Mouse (Mus musculus): ENCODE data around the gene Nynrin.

The Nynrin gene

GRCm38 (mm10) chr14:55880982-55881381 lies 27.2 kb downstream of the Nynrin start:
- DNase-seq = no peak

GRCm38 (mm10) chr14:55882171-55882641 lies 28.4 kb downstream of the Nynrin start:
- no peak for DNase-seq

- no peak for DNase-seq
Measured at GRCm38 (mm10) chr14:55883149-55883661, 29.4 kb downstream of the Nynrin start.

GRCm38 (mm10) chr14:55883663-55884062 lies 29.9 kb downstream of the Nynrin start:
- DNase-seq = no peak

- peak; percentile 89 for DNase-seq
Measured at GRCm38 (mm10) chr14:55884166-55884565, 30.4 kb downstream of the Nynrin start, which contains the start of gene Cbln3. TSS of gene Cbln3 (minus strand) at chr14:55884392.

- peak; percentile 96 for DNase-seq
Measured at GRCm38 (mm10) chr14:55884713-55885113, 30.9 kb downstream of the Nynrin start, which contains the start of gene Khnyn. TSS of gene Khnyn (plus strand) at chr14:55884947.

GRCm38 (mm10) chr14:55885114-55885790 lies 31.4 kb downstream of the Nynrin start:
- no peak for DNase-seq

- DNase-seq = peak; percentile 72
Measured at GRCm38 (mm10) chr14:55885791-55886271, 32.0 kb downstream of the Nynrin start.

GRCm38 (mm10) chr14:55886571-55887382 lies 33.0 kb downstream of the Nynrin start:
- DNase-seq = no peak

GRCm38 (mm10) chr14:55897671-55898070 lies 43.9 kb downstream of the Nynrin start:
- no peak for DNase-seq

GRCm38 (mm10) chr14:55898947-55899346 lies 45.1 kb downstream of the Nynrin start:
- no peak for DNase-seq

GRCm38 (mm10) chr14:55899701-55900413 lies 46.0 kb downstream of the Nynrin start, which contains the start of gene Sdr39u1:
TSS of gene Sdr39u1 (minus strand) at chr14:55900293.
- DNase-seq = peak; percentile 92

GRCm38 (mm10) chr14:55900414-55900755 lies 46.6 kb downstream of the Nynrin start:
- no peak for DNase-seq

GRCm38 (mm10) chr14:55905518-55905917 lies 51.7 kb downstream of the Nynrin start:
- no peak for DNase-seq

GRCm38 (mm10) chr14:55913406-55913805 lies 59.6 kb downstream of the Nynrin start:
- no peak for DNase-seq

GRCm38 (mm10) chr14:55918240-55919082 lies 64.7 kb downstream of the Nynrin start:
- DNase-seq = peak; percentile 88

GRCm38 (mm10) chr14:55922475-55923232 lies 68.8 kb downstream of the Nynrin start:
- no peak for DNase-seq

Measured in lung, postnatal 10 days (tissue).